Mouse (Mus musculus) liver, adult 2 months (tissue): ENCODE measurements around the gene Dpf3.

ENCODE experiments used
- CTCF ChIP-seq: fragments of 200-500 bp; IDR thresholded peaks from 2 replicates; pipeline ENCODE4 v1.5.1; 2011; ENCODE audit warnings: low read depth, low read length, control low read depth
- POLR2A ChIP-seq: fragments of 200-500 bp; IDR thresholded peaks from 2 replicates; pipeline ENCODE4 v1.6.1; 2011; ENCODE audit warnings: low read length, control low read depth; ENCODE audit not compliant: insufficient read depth; ENCODE audit errors: extremely low read depth

GRCm38 (mm10) chr12:83466053-83466452 is 21.5 kb downstream of the Dpf3 start:
- TF ChIP-seq POLR2A (no peak), CTCF (no peak)
